Comparison of ENCODE assay signal across 12 mouse cellular contexts in genomic region chr1:171442413-171442760, GRCm38 (mm10). TPM values are rescaled to one million over a fixed set of nuclear protein-coding genes. Genes with fewer than 3 reads are reported as not detected.
A peak's percentile ranks its signal among the peaks of the same experiment; 100 is the strongest.
DNase-seq lines count a peak whose midpoint lies in the region; ATAC-seq lines count a peak whose summit lies in the region.
"Had no signal": no experiment of that assay in that cellular context is flagged by ENCODE, and none has a peak within 500 bp of the region (broad histone marks: within the 10 kb centered on the region; RNA-seq: fewer than 3 reads in every experiment).

No protein-coding gene starts in this region.

- H3K9me3 ChIP-seq in embryonic facial prominence, embryonic 14.5 days (ENCODE audit: control insufficient read depth, low read length), result 0 out of 2 replicates have a peak, but pooled peaks cover 6% of the 10 kb centered on the region
- peaks cover 8% of the 10 kb centered on the region; the same call in 1 of the 2 replicates for H3K9me3 ChIP-seq in embryonic facial prominence, embryonic 10.5 days
- H3K9me3 ChIP-seq in lung, embryonic 16.5 days (ENCODE audit: control insufficient read depth, low read length), result no peaks in the 10 kb centered on the region; the same call in 1 of the 2 replicates
- no peaks in the 10 kb centered on the region for H3K9me3 ChIP-seq in stomach, embryonic 15.5 days
- H3K9me3 ChIP-seq in midbrain, embryonic 10.5 days (replicated peaks), result peaks cover 7% of the 10 kb centered on the region; the same call in 1 of the 2 replicates

- WGBS in embryonic facial prominence, embryonic 14.5 days, result 74% methylated on average over 7 of the region's 8 CpGs
- WGBS in embryonic facial prominence, embryonic 10.5 days, result 70% methylated on average over 8 of the region's 8 CpGs
- WGBS in lung, embryonic 16.5 days, result 66% methylated on average over 8 of the region's 8 CpGs
- 58% methylated on average over 8 of the region's 8 CpGs for WGBS in stomach, embryonic 15.5 days
- WGBS in midbrain, embryonic 10.5 days, result 65% methylated on average over 8 of the region's 8 CpGs

- H3K4me3 ChIP-seq in embryonic facial prominence, embryonic 14.5 days (ENCODE audit: low read depth, low read length), result no peak overlapping the region
- H3K4me3 ChIP-seq in embryonic facial prominence, embryonic 10.5 days, result no peak overlapping the region
- 0 out of 2 replicates have a peak overlapping the region, but pooled peaks have one; percentile 8 for H3K4me3 ChIP-seq in lung, embryonic 16.5 days (ENCODE audit: low read length)
- H3K4me3 ChIP-seq in stomach, embryonic 15.5 days (replicated peaks), result peak overlapping the region; percentile 14; the same call in 1 of the 2 replicates
- no peak overlapping the region for H3K4me3 ChIP-seq in midbrain, embryonic 10.5 days
- H3K4me3 ChIP-seq: forebrain, embryonic 13.5 days had no signal

- no peak overlapping the region for H3K9ac ChIP-seq in embryonic facial prominence, embryonic 14.5 days (ENCODE audit: low read depth, low read length)
- no peak overlapping the region for H3K9ac ChIP-seq in lung, embryonic 16.5 days (ENCODE audit: low read length)
- H3K9ac ChIP-seq in stomach, embryonic 15.5 days, result no peak overlapping the region
- H3K9ac ChIP-seq: forebrain, embryonic 13.5 days had no signal

- peaks cover 15% of the 10 kb centered on the region; the same call in 1 of the 2 replicates for H3K4me1 ChIP-seq in embryonic facial prominence, embryonic 14.5 days (ENCODE audit: control insufficient read depth, insufficient read depth, low read length)
- H3K4me1 ChIP-seq in embryonic facial prominence, embryonic 10.5 days, result peaks cover 41% of the 10 kb centered on the region
- peaks cover 36% of the 10 kb centered on the region for H3K4me1 ChIP-seq in lung, embryonic 16.5 days (replicated peaks; ENCODE audit: control insufficient read depth, insufficient read depth, low read length)
- H3K4me1 ChIP-seq in stomach, embryonic 15.5 days, result peaks cover 24% of the 10 kb centered on the region
- peaks cover 19% of the 10 kb centered on the region for H3K4me1 ChIP-seq in midbrain, embryonic 10.5 days

- peak overlapping the region; percentile 35 for H3K4me2 ChIP-seq in embryonic facial prominence, embryonic 14.5 days (ENCODE audit: low read depth, low read length)
- H3K4me2 ChIP-seq in lung, embryonic 16.5 days (ENCODE audit: low read depth, low read length), result peak overlapping the region; percentile 64
- peak overlapping the region; percentile 56 for H3K4me2 ChIP-seq in stomach, embryonic 15.5 days
- H3K4me2 ChIP-seq: forebrain, embryonic 13.5 days had no signal

- no peak overlapping the region; the same call in 1 of the 2 replicates for H3K27ac ChIP-seq in embryonic facial prominence, embryonic 14.5 days (replicated peaks; ENCODE audit: low read depth, low read length)
- no peak overlapping the region for H3K27ac ChIP-seq in embryonic facial prominence, embryonic 10.5 days (replicated peaks)
- H3K27ac ChIP-seq in lung, embryonic 16.5 days (ENCODE audit: low read length), result peak overlapping the region; percentile 91
- H3K27ac ChIP-seq in stomach, embryonic 15.5 days, result peak overlapping the region; percentile 91
- no peak overlapping the region for H3K27ac ChIP-seq in midbrain, embryonic 10.5 days (replicated peaks)
- H3K27ac ChIP-seq: forebrain, embryonic 13.5 days had no signal

- peaks cover 23% of the 10 kb centered on the region for H3K27me3 ChIP-seq in embryonic facial prominence, embryonic 14.5 days (replicated peaks; ENCODE audit: control insufficient read depth, insufficient read depth, low read length)
- peaks cover 35% of the 10 kb centered on the region for H3K27me3 ChIP-seq in embryonic facial prominence, embryonic 10.5 days (replicated peaks; ENCODE audit: low read depth, poor library complexity, severe bottlenecking)
- H3K27me3 ChIP-seq in lung, embryonic 16.5 days (ENCODE audit: control insufficient read depth, insufficient read depth, low read depth, low read length), result no peaks in the 10 kb centered on the region
- no peaks in the 10 kb centered on the region for H3K27me3 ChIP-seq in stomach, embryonic 15.5 days (replicated peaks)
- H3K27me3 ChIP-seq in midbrain, embryonic 10.5 days (ENCODE audit: low read depth, poor library complexity, severe bottlenecking), result peaks cover 43% of the 10 kb centered on the region

- no peaks in the 10 kb centered on the region for H3K36me3 ChIP-seq in embryonic facial prominence, embryonic 14.5 days (ENCODE audit: control insufficient read depth, insufficient read depth, low read length)
- H3K36me3 ChIP-seq in embryonic facial prominence, embryonic 10.5 days (replicated peaks), result 0 out of 2 replicates have a peak, but pooled peaks cover 6% of the 10 kb centered on the region
- H3K36me3 ChIP-seq in lung, embryonic 16.5 days (ENCODE audit: control insufficient read depth, insufficient read depth, low read length), result no peaks in the 10 kb centered on the region
- H3K36me3 ChIP-seq in stomach, embryonic 15.5 days, result no peaks in the 10 kb centered on the region
- no peaks in the 10 kb centered on the region for H3K36me3 ChIP-seq in midbrain, embryonic 10.5 days
- H3K36me3 ChIP-seq: G1E had no signal

- ATAC-seq in embryonic facial prominence, embryonic 14.5 days (ENCODE audit: low read depth), result no peak
- no peak for ATAC-seq in lung, embryonic 16.5 days (ENCODE audit: low read depth)
- ATAC-seq in stomach, embryonic 15.5 days (ENCODE audit: insufficient read depth, low FRiP score, low read depth), result no peak
- ATAC-seq in erythroblast, adult 5-6 weeks (replicated peaks; ENCODE audit: low FRiP score, poor library complexity, severe bottlenecking), result no peak
- ATAC-seq: forebrain, embryonic 13.5 days had no signal

- no peak for DNase-seq in embryonic facial prominence, embryonic 14.5 days (ENCODE audit: low spot score)
- DNase-seq in embryonic facial prominence, embryonic 10.5 days (ENCODE audit: low spot score), result no peak
- DNase-seq in lung, postnatal 4 days, result no peak
- peak; percentile 50 to 62 for DNase-seq in kidney, postnatal 36 days
- no peak for DNase-seq in midbrain, embryonic 10.5 days (ENCODE audit: low spot score)
- DNase-seq: adrenal gland, postnatal 25 days had no signal

RNA-seq across cellular contexts. Expression of gene F11r, which starts 5.1 kb away (rescaled TPM):
- polyA plus RNA-seq in embryonic facial prominence, embryonic 14.5 days (2014; fragmentation: Nextera tagmentation; extraction: Ambion mirVana), result 27.0 and 29.5 TPM in 2 replicates
- polyA plus RNA-seq in embryonic facial prominence, embryonic 10.5 days (2016; fragmentation: Nextera tagmentation; extraction: Ambion mirVana), result 34.7 and 37.6 TPM in 2 replicates
- 134 and 145 TPM in 2 replicates for polyA plus RNA-seq in lung, embryonic 16.5 days (2015; fragmentation: Nextera tagmentation; extraction: Ambion mirVana)
- 108 and 121 TPM in 2 replicates for polyA plus RNA-seq in stomach, embryonic 15.5 days (2015; fragmentation: Nextera tagmentation; extraction: Ambion mirVana)
- not detected in 2 replicates for total RNA-seq in erythroblast, adult 5-6 weeks (2015; ENCODE audit: low replicate concordance)
- 0.42 TPM in 1 of 2 replicates, not detected in the other for total RNA-seq in erythroblast, adult 5-6 weeks (2017; ENCODE audit: low replicate concordance)
- polyA plus RNA-seq in midbrain, embryonic 10.5 days (2016; fragmentation: Nextera tagmentation; extraction: Ambion mirVana), result 14.0 TPM in 2 replicates
- total RNA-seq: granulocyte monocyte progenitor cell, adult 5-6 weeks had no signal
- polyA plus RNA-seq: G1E had no signal

RNA-seq across cellular contexts. Expression of gene Tstd1, which starts 23.7 kb away (rescaled TPM):
- 2.0 and 3.6 TPM in 2 replicates for polyA plus RNA-seq in embryonic facial prominence, embryonic 14.5 days (2014; fragmentation: Nextera tagmentation; extraction: Ambion mirVana)
- 6.0 and 9.0 TPM in 2 replicates for polyA plus RNA-seq in embryonic facial prominence, embryonic 10.5 days (2016; fragmentation: Nextera tagmentation; extraction: Ambion mirVana)
- polyA plus RNA-seq in lung, embryonic 16.5 days (2015; fragmentation: Nextera tagmentation; extraction: Ambion mirVana), result 5.9 and 8.4 TPM in 2 replicates
- polyA plus RNA-seq in stomach, embryonic 15.5 days (2015; fragmentation: Nextera tagmentation; extraction: Ambion mirVana), result 5.3 and 5.9 TPM in 2 replicates
- not detected in 2 replicates for total RNA-seq in erythroblast, adult 5-6 weeks (2015; ENCODE audit: low replicate concordance)
- total RNA-seq in erythroblast, adult 5-6 weeks (2017; ENCODE audit: low replicate concordance), result not detected in 2 replicates
- polyA plus RNA-seq in midbrain, embryonic 10.5 days (2016; fragmentation: Nextera tagmentation; extraction: Ambion mirVana), result 8.4 and 9.6 TPM in 2 replicates

RNA-seq across cellular contexts. Expression of gene Usf1, which starts 31.3 kb away (rescaled TPM):
- 68.9 and 84.9 TPM in 2 replicates for polyA plus RNA-seq in embryonic facial prominence, embryonic 14.5 days (2014; fragmentation: Nextera tagmentation; extraction: Ambion mirVana)
- polyA plus RNA-seq in embryonic facial prominence, embryonic 10.5 days (2016; fragmentation: Nextera tagmentation; extraction: Ambion mirVana), result 138 and 139 TPM in 2 replicates
- 73.6 and 81.7 TPM in 2 replicates for polyA plus RNA-seq in lung, embryonic 16.5 days (2015; fragmentation: Nextera tagmentation; extraction: Ambion mirVana)
- polyA plus RNA-seq in stomach, embryonic 15.5 days (2015; fragmentation: Nextera tagmentation; extraction: Ambion mirVana), result 63.3 and 66.5 TPM in 2 replicates
- total RNA-seq in erythroblast, adult 5-6 weeks (2015; ENCODE audit: low replicate concordance), result 2.7 and 12.7 TPM in 2 replicates
- total RNA-seq in erythroblast, adult 5-6 weeks (2017; ENCODE audit: low replicate concordance), result 9.1 and 23.1 TPM in 2 replicates
- 138 and 161 TPM in 2 replicates for polyA plus RNA-seq in midbrain, embryonic 10.5 days (2016; fragmentation: Nextera tagmentation; extraction: Ambion mirVana)

RNA-seq across cellular contexts. Expression of gene Arhgap30, which starts 53.6 kb away (rescaled TPM):
- 1.9 and 2.0 TPM in 2 replicates for polyA plus RNA-seq in embryonic facial prominence, embryonic 14.5 days (2014; fragmentation: Nextera tagmentation; extraction: Ambion mirVana)
- polyA plus RNA-seq in embryonic facial prominence, embryonic 10.5 days (2016; fragmentation: Nextera tagmentation; extraction: Ambion mirVana), result 0.65 and 0.72 TPM in 2 replicates
- polyA plus RNA-seq in lung, embryonic 16.5 days (2015; fragmentation: Nextera tagmentation; extraction: Ambion mirVana), result 2.6 and 3.2 TPM in 2 replicates
- polyA plus RNA-seq in stomach, embryonic 15.5 days (2015; fragmentation: Nextera tagmentation; extraction: Ambion mirVana), result 2.9 and 3.0 TPM in 2 replicates
- total RNA-seq in erythroblast, adult 5-6 weeks (2015; ENCODE audit: low replicate concordance), result 20.1 and 21.1 TPM in 2 replicates
- total RNA-seq in erythroblast, adult 5-6 weeks (2017; ENCODE audit: low replicate concordance), result 25.9 and 26.9 TPM in 2 replicates
- polyA plus RNA-seq in midbrain, embryonic 10.5 days (2016; fragmentation: Nextera tagmentation; extraction: Ambion mirVana), result 0.69 and 0.87 TPM in 2 replicates

Comparison
In these comparisons a context has a peak if more than half of its experiments do, and no peak if none do; other contexts are left out.
1. DNase-seq: peak in kidney, postnatal 36 days (2 of 2); none in embryonic facial prominence, embryonic 14.5 days (single experiment), embryonic facial prominence, embryonic 10.5 days (single experiment), lung, postnatal 4 days (0 of 2) and midbrain, embryonic 10.5 days (single experiment).
2. H3K27ac ChIP-seq: peak in lung, embryonic 16.5 days (single experiment) and stomach, embryonic 15.5 days (single experiment); none in embryonic facial prominence, embryonic 14.5 days (single experiment), embryonic facial prominence, embryonic 10.5 days (single experiment) and midbrain, embryonic 10.5 days (single experiment).
3. H3K4me3 ChIP-seq: peak in lung, embryonic 16.5 days (single experiment) and stomach, embryonic 15.5 days (single experiment); none in embryonic facial prominence, embryonic 14.5 days (single experiment), embryonic facial prominence, embryonic 10.5 days (single experiment) and midbrain, embryonic 10.5 days (single experiment).
4. Peak in every context shown above with its lines, with median percentiles within 50 percentile points of each other: H3K4me2 ChIP-seq.